Mouse (Mus musculus) left cerebral cortex, postnatal 10 days (tissue): ENCODE data around the gene Serpinf2. TPM values are rescaled to one million over a fixed set of nuclear protein-coding genes. Genes with fewer than 3 reads are reported as not detected.
"Not testable (repeated sequence)": the region's sequence is repeated elsewhere in the genome, so short reads cannot be mapped to it uniquely, and the experiment has no call there.

Experiments
- DNase-seq, 2 experiments: peaks; one replicate each; pipeline ENCODE4 v3.0.0; 2021 to 2022; ENCODE audit warnings: low spot score in 2 of 2, mixed read lengths in 1 of 2; ENCODE audit errors: extremely low spot score in 1 of 2
- intact Hi-C: fragments of 180-260 bp; cut with DNase I; formaldehyde crosslinking; loops from one replicate; pipeline ENCODE4 v1.15.1; 2025
- microRNA-seq: library from miRNA; unstranded; fragments of <30 nt; microRNA quantifications from one replicate; pipeline ENCODE4 v1.2.0, GENCODE M21; 2022
- total RNA-seq, 2 experiments: library from RNA; stranded (reverse); gene quantifications; 2 replicates each; pipeline ENCODE4 v1.2.3; 2021

Gene Serpinf2
- total RNA-seq, 2 experiments from 2014 or later: not detected

DNA sequence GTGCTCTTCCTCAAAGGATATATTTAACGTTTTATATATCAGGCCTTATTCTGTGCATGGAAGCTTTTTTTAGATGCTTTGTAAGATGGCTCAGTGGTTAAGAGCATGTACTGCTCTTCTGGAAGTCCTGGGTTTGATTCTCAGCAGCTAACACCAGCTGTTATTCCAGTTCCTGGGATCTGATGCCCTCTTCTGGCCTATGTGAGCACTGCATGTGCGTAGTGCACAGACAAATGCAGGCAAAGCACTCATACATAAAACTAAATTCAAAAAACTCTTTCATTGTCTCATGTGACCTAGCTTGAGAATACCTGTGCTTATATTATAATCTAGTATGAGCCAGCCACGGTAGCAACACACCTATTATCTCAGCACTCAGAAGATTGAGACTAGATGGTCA lies 32.5 kb downstream of the Serpinf2 start:
- no peak for DNase-seq
- intact Hi-C loops: loop anchor here (10.0 kb wide), 1 partner anchor 98 kb away; no protein-coding TSS in a partner anchor

GRCm38 (mm10) chr11:75406104-75406503 lies 33.3 kb downstream of the Serpinf2 start:
- intact Hi-C loops: loop anchor here (10.0 kb wide), 1 partner anchor 99 kb away; no protein-coding TSS in a partner anchor
- no peak for DNase-seq

GRCm38 (mm10) chr11:75404801-75405200 lies 34.6 kb downstream of the Serpinf2 start:
- DNase-seq: no peak

GRCm38 (mm10) chr11:75403301-75404052 lies 35.9 kb downstream of the Serpinf2 start:
- no peak for DNase-seq
- intact Hi-C loops: loop anchor here (5.0 to 10.0 kb wide), 2 partner anchors 49 to 101 kb away; partner anchors contain the start of gene Wdr81

More at GRCm38 (mm10) chr11:75404801-75405200, 34.6 kb downstream of the Serpinf2 start:
- intact Hi-C loops: loop anchor here (5.0 to 10.0 kb wide), 2 partner anchors 48 to 100 kb away; partner anchors contain the start of gene Wdr81

DNA sequence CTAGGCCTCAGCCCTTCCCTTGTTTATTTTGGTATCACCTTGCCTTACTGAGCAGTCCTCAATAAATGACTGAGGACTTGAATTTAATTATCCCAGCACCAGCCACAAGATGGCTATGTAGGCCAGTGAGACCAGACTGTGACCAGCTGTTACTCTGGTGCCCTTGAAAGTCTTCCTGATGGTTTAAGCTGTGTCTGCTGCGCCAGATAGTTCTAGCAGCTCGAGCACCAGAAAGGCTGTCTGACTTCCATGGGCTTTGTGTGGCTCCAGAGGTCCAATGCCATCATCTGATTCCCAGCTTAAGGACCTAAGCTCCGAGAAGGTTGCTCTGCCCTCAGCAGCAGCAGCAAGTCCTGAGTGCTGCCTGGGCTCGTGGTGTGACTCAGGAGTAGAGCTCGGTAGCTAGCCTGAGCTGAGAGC lies 37.1 kb downstream of the Serpinf2 start:
- intact Hi-C loops: loop anchor here (5.0 to 10.0 kb wide), 2 partner anchors 50 to 103 kb away; partner anchors contain the start of gene Wdr81
- peak; percentile 41 to 59 for DNase-seq

- intact Hi-C loops: loop anchor here (5.0 to 10.0 kb wide), 2 partner anchors 52 to 105 kb away; partner anchors contain the start of gene Wdr81
- DNase-seq: no peak
Measured at GRCm38 (mm10) chr11:75400099-75400498, 39.3 kb downstream of the Serpinf2 start.

DNA sequence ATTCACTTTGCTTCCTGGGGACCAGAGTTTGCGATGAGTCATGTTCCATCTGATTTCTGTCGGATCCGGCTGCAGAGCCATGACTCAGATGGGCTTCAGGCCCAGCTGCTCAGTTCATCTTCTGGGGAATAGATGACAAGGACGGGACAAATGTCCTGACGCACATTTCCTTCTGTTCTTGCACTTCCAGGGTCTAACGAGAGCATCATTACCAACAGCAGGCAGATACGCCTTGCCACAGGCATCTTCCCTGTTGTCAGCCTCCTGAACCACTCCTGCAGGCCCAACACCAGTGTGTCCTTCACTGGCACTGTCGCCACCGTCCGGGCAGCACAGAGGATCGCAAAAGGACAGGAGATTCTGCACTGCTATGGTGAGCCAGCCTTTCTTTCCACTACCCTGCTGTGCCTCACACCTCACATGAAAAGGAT lies 40.0 kb downstream of the Serpinf2 start:
- intact Hi-C loops: no loop called here
- DNase-seq: peak in 1 of 2 experiments; percentile 19

GRCm38 (mm10) chr11:75397452-75397851 lies 41.9 kb downstream of the Serpinf2 start:
- DNase-seq: no peak
- intact Hi-C loops: no loop called here

DNA sequence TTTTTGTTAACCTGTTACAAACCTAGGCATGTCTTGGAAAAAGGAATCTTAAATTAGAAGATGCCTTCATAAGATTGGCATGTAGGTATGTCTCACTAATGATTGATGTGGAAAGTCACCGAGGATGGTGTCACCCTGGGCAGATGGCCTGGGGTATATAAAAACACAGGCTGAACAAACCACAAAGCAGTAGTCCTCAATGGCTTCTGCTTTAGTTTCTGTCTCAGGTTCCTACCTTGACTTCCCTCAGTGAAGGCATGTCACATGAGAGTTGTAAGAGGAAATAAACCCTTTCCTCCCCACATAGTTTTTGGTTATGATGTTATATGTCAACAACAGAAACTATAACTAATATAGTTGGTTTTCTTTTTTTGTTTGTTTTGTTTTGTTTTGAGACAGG lies 43.8 kb downstream of the Serpinf2 start:
- intact Hi-C loops: no loop called here
- no peak for DNase-seq

- DNase-seq, intact Hi-C loops: not testable (repeated sequence)
Measured at GRCm38 (mm10) chr11:75383529-75383928, 55.9 kb downstream of the Serpinf2 start.

Small RNA genes lying within 50 kb of the gene (microRNA-seq; reads per million reads assigned to microRNA genes)
- 15,987 reads per million, percentile 96 among the genes with 10 or more reads in this experiment for gene Mir22

Other genes with a start within 250 kb of the Serpinf2 start
- 10 to 100 TPM; 14.1 to 15.9 TPM for gene Dph1, start 248.3 kb downstream of the Serpinf2 start, total RNA-seq
- gene Rtn4rl1, start 245.8 kb downstream of the Serpinf2 start, total RNA-seq: 10 to 100 TPM; 44.8 to 46.9 TPM
- 10 to 100 TPM; 42.4 TPM for gene Rpa1, start 91.3 kb downstream of the Serpinf2 start, total RNA-seq
- gene Smyd4, start 91.2 kb downstream of the Serpinf2 start, total RNA-seq: 10 to 100 TPM; 11.6 to 13.7 TPM
- gene Serpinf1, start 16.9 kb downstream of the Serpinf2 start, total RNA-seq: 10 to 100 TPM; 14.7 to 18.2 TPM
- 10 to 100 TPM; 17.3 to 18.1 TPM for gene Wdr81, start 15.1 kb upstream of the Serpinf2 start, total RNA-seq
- gene Tlcd2, start 22.1 kb upstream of the Serpinf2 start, total RNA-seq: 1 to 10 TPM in 1 of 2 experiments, under 1 TPM in 1; 0.67 to 1.1 TPM
- 100 to 1,000 TPM; 117 to 121 TPM for gene Prpf8, start 47.2 kb upstream of the Serpinf2 start, total RNA-seq
- gene Rilp, start 70.5 kb upstream of the Serpinf2 start, total RNA-seq: 1 to 10 TPM; 3.1 to 3.3 TPM
- 1 to 10 TPM; 2.9 to 4.0 TPM for gene Scarf1, start 73.9 kb upstream of the Serpinf2 start, total RNA-seq
- 10 to 100 TPM; 48.4 to 51.2 TPM for gene Slc43a2, start 92.1 kb upstream of the Serpinf2 start, total RNA-seq
- gene Pitpna, start 148.5 kb upstream of the Serpinf2 start, total RNA-seq: 100 to 1,000 TPM; 312 to 326 TPM
- 10 to 100 TPM; 44.2 to 50.3 TPM for gene Inpp5k, start 191.4 kb upstream of the Serpinf2 start, total RNA-seq
- gene Myo1c, start 210.9 kb upstream of the Serpinf2 start, total RNA-seq: 10 to 100 TPM; 27.3 to 30.8 TPM
- 100 to 1,000 TPM; 123 to 129 TPM for gene Crk, start 239.7 kb upstream of the Serpinf2 start, total RNA-seq